Mouse (Mus musculus) forebrain, embryonic 11.5 days (tissue): ENCODE results near the gene 1700010B08Rik. TPM values are rescaled to one million over a fixed set of nuclear protein-coding genes. Genes with fewer than 3 reads are reported as not detected.
"Not testable (repeated sequence)": the region's sequence is repeated elsewhere in the genome, so short reads cannot be mapped to it uniquely, and the experiment has no call there.

ENCODE experiments used
- ATAC-seq: fragments of 200-750 bp; cut with Nextera tagmentation; replicated peaks from 2 replicates; pipeline ENCODE4 v1.8.0; 2017; ENCODE audit warnings: moderate TSS enrichment; ENCODE audit not compliant: low FRiP score
- DNase-seq: peaks from one replicate; pipeline ENCODE4 v3.0.0-alpha.2; 2017; ENCODE audit warnings: low spot score
- H3K27ac ChIP-seq: fragments of 300-500 bp; sonication (generic); 2 replicates; pipeline ENCODE4 v1.5.1; 2014; ENCODE audit warnings: low read depth, low read length
- H3K27me3 ChIP-seq: fragments of 300-500 bp; sonication (generic); 2 replicates; pipeline ENCODE4 v1.6.1; 2014; ENCODE audit warnings: mild to moderate bottlenecking, low read length, mixed read lengths; ENCODE audit not compliant: control insufficient read depth, insufficient read depth
- H3K36me3 ChIP-seq: fragments of 300-500 bp; sonication (generic); 2 replicates; pipeline ENCODE4 v1.6.1; 2014; ENCODE audit warnings: mild to moderate bottlenecking, low read length, moderate library complexity, mixed read lengths; ENCODE audit not compliant: control insufficient read depth, insufficient read depth
- H3K4me1 ChIP-seq: fragments of 300-500 bp; sonication (generic); replicated peaks from 2 replicates; pipeline ENCODE4 v1.6.1; 2014; ENCODE audit warnings: low read length, mixed read lengths; ENCODE audit not compliant: control insufficient read depth, insufficient read depth
- H3K4me2 ChIP-seq: fragments of 300-500 bp; sonication (generic); 2 replicates; pipeline ENCODE4 v1.6.1; 2014; ENCODE audit warnings: low read depth, mild to moderate bottlenecking, low read length, moderate library complexity, mixed read lengths; ENCODE audit not compliant: severe bottlenecking
- H3K4me3 ChIP-seq: fragments of 300-500 bp; sonication (generic); 2 replicates; pipeline ENCODE4 v1.5.1; 2014; ENCODE audit warnings: low read depth, low read length
- H3K9ac ChIP-seq: fragments of 300-500 bp; sonication (generic); 2 replicates; pipeline ENCODE4 v1.6.1; 2014; ENCODE audit warnings: low read length
- H3K9me3 ChIP-seq: fragments of 300-500 bp; sonication (generic); 2 replicates; pipeline ENCODE4 v1.6.1; 2016; ENCODE audit warnings: low read length, mixed read lengths; ENCODE audit not compliant: control insufficient read depth
- WGBS: fragments of 180-500 bp; shearing (Covaris S2); extraction: QIAGEN DNeasy Blood & Tissue Kit; methylation state at CpG from one replicate; pipeline ENCODE4 v1.1.7; 2014; 5-methylcytosine and 5-hydroxymethylcytosine counted together
- polyA plus RNA-seq: library from polyadenylated mRNA; unstranded; fragments of >200 nt; fragmentation: Nextera tagmentation; extraction: Ambion mirVana; gene quantifications from 2 replicates; pipeline ENCODE4 v1.2.1, GENCODE M21; 2014

1700010B08Rik gene
- polyA plus RNA-seq, 1 experiment from 2014 or later = not detected

GRCm38 (mm10) chr2:173689835-173690234, 29.4 kb upstream of the 1700010B08Rik start:
- DNase-seq (no peak), ATAC-seq (no peak)
- peaks cover 2% of the 10 kb centered on the region; the same call in 1 of the 2 replicates for H3K36me3 ChIP-seq
- no peaks in the 10 kb centered on the region for H3K9me3 ChIP-seq
- no peak overlapping the region for H3K4me3 ChIP-seq
- no peak overlapping the region for H3K4me2 ChIP-seq
- no peaks in the 10 kb centered on the region for H3K27me3 ChIP-seq
- no peak overlapping the region for H3K27ac ChIP-seq
- H3K4me1 ChIP-seq = 0 out of 2 replicates have a peak, but pooled peaks cover 2% of the 10 kb centered on the region
- H3K9ac ChIP-seq = no peak overlapping the region

GRCm38 (mm10) chr2:173691748-173692147, 27.5 kb upstream of the 1700010B08Rik start:
- Histone ChIP-seq H3K4me1 (0 out of 2 replicates have a peak, but pooled peaks cover under 1% of the 10 kb centered on the region), H3K27me3 (no peaks in the 10 kb centered on the region), H3K4me2 (no peak overlapping the region), H3K4me3 (no peak overlapping the region), H3K9ac (no peak overlapping the region), H3K36me3 (peaks cover 2% of the 10 kb centered on the region; the same call in 1 of the 2 replicates), H3K27ac (no peak overlapping the region), H3K9me3 (no peaks in the 10 kb centered on the region)
- no peak for ATAC-seq
- DNase-seq = no peak
- WGBS = 91% methylated on average over 6 of the region's 6 CpGs

GRCm38 (mm10) chr2:173692693-173693092, 26.5 kb upstream of the 1700010B08Rik start:
- Histone ChIP-seq H3K9ac (no peak overlapping the region), H3K27me3 (no peaks in the 10 kb centered on the region), H3K4me1 (no peaks in the 10 kb centered on the region), H3K4me3 (no peak overlapping the region), H3K4me2 (no peak overlapping the region), H3K36me3 (peaks cover 2% of the 10 kb centered on the region; the same call in 1 of the 2 replicates), H3K9me3 (no peaks in the 10 kb centered on the region), H3K27ac (no peak overlapping the region)
- 93% methylated on average over 2 of the region's 2 CpGs for WGBS
- DNase-seq = no peak
- no peak for ATAC-seq

- Histone ChIP-seq H3K4me2 (no peak overlapping the region), H3K9me3 (no peaks in the 10 kb centered on the region), H3K27me3 (no peaks in the 10 kb centered on the region), H3K9ac (no peak overlapping the region), H3K4me3 (no peak overlapping the region), H3K36me3 (no peaks in the 10 kb centered on the region; the same call in 1 of the 2 replicates), H3K4me1 (no peaks in the 10 kb centered on the region), H3K27ac (no peak overlapping the region)
- DNase-seq (no peak), ATAC-seq (no peak)
- WGBS = 87% methylated on average over 3 of the region's 3 CpGs
These were observed 20.4 kb upstream of the 1700010B08Rik start for GRCm38 (mm10) chr2:173698850-173699249.

- Histone ChIP-seq H3K4me3 (no peak overlapping the region), H3K4me2 (no peak overlapping the region), H3K27me3 (no peaks in the 10 kb centered on the region), H3K27ac (no peak overlapping the region), H3K4me1 (no peaks in the 10 kb centered on the region), H3K9ac (no peak overlapping the region), H3K9me3 (no peaks in the 10 kb centered on the region), H3K36me3 (no peaks in the 10 kb centered on the region)
- DNase-seq = no peak
- ATAC-seq = no peak
- 85% methylated on average over 16 of the region's 16 CpGs for WGBS
These were observed 16.9 kb upstream of the 1700010B08Rik start for GRCm38 (mm10) chr2:173702096-173702866.

GRCm38 (mm10) chr2:173702867-173703237, 16.4 kb upstream of the 1700010B08Rik start:
- 84% methylated on average over 12 of the region's 12 CpGs for WGBS
- ATAC-seq = no peak

GRCm38 (mm10) chr2:173705827-173706551, 13.2 kb upstream of the 1700010B08Rik start:
- H3K4me2 ChIP-seq = no peak overlapping the region
- H3K27ac ChIP-seq = no peak overlapping the region
- H3K9ac ChIP-seq = no peak overlapping the region
- H3K36me3 ChIP-seq = no peaks in the 10 kb centered on the region
- H3K4me3 ChIP-seq = no peak overlapping the region
- ATAC-seq (no peak), DNase-seq (no peak)
- H3K9me3 ChIP-seq = no peaks in the 10 kb centered on the region
- 85% methylated on average over 15 of the region's 15 CpGs for WGBS
- H3K4me1 ChIP-seq = no peaks in the 10 kb centered on the region
- H3K27me3 ChIP-seq = no peaks in the 10 kb centered on the region

More at GRCm38 (mm10) chr2:173702867-173703237, 16.4 kb upstream of the 1700010B08Rik start:
- H3K27ac ChIP-seq = no peak overlapping the region
- H3K4me3 ChIP-seq = no peak overlapping the region
- no peaks in the 10 kb centered on the region for H3K36me3 ChIP-seq
- H3K4me1 ChIP-seq = no peaks in the 10 kb centered on the region
- H3K9ac ChIP-seq = no peak overlapping the region
- H3K27me3 ChIP-seq = no peaks in the 10 kb centered on the region
- H3K4me2 ChIP-seq = no peak overlapping the region
- DNase-seq = no peak
- no peaks in the 10 kb centered on the region for H3K9me3 ChIP-seq

- not testable (repeated sequence) for H3K9me3 ChIP-seq, ATAC-seq, H3K4me2 ChIP-seq, H3K9ac ChIP-seq, DNase-seq, H3K36me3 ChIP-seq, H3K27me3 ChIP-seq, H3K4me1 ChIP-seq, H3K4me3 ChIP-seq, H3K27ac ChIP-seq
These were observed 11.6 kb upstream of the 1700010B08Rik start for GRCm38 (mm10) chr2:173707626-173708025.
